Mouse (Mus musculus): ENCODE measurements around the gene Tiam2.

DNA sequence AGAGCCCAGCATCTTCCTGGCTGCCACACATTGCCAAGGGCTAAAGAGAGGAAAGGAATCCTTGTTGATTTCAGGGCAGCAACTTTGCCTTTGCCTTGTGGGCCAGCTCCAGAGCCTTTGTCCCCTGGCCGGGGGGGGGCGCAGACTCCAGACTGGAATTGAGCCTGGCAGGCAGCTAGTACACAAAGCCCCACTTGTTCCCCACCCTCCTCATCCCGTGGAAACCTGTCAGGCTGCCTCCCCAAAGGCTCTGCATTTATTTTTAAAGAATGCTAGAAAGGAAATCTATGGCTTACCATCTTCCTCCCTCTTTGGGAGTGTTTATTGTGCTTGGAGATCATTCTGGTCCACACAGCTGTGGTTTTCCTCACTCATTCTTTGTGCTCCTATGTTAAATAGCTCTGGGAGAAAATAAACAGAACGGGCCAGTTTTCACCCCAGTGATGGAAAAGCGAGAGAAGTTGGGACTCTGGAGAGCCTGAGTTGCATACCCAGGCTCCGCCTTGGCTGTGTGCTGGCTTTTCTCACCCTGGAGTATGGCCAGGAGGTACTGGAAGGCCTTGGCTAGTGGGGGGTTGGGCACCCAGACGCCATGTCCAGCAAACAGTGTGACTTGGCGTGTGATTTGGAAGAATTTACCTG is 41.2 kb upstream of the Tiam2 start:
- TF ChIP-seq CTCF (IDR thresholded peaks at IDR 0.05; ENCODE audit: control insufficient read depth, insufficient read depth, insufficient replicate concordance, low read depth, low read length) (no peak), POLR2A (IDR thresholded peaks at IDR 0.05; ENCODE audit: control insufficient read depth, low read depth, low read length) (no peak)
